Mouse (Mus musculus): ENCODE measurements at regions not wholly inside any gene's neighbourhood (a gene's known extent, or its start where the extent isn't known, plus 50 kb on each side); places are given as distances from the start of the nearest gene placed in this dataset.

- Histone ChIP-seq H3K9ac (no peak overlapping the region), H3K4me1 (replicated peaks) (no peaks in the 10 kb centered on the region), H3K4me2 (no peak overlapping the region), H3K9me3 (replicated peaks) (no peaks in the 10 kb centered on the region), H3K27me3 (no peaks in the 10 kb centered on the region), H3K4me3 (no peak overlapping the region), H3K27ac (no peak overlapping the region), H3K36me3 (no peaks in the 10 kb centered on the region)
- ATAC-seq (replicated peaks; ENCODE audit: insufficient number of reproducible peaks, insufficient read depth, low FRiP score, low read depth): no peak
- WGBS: 83% methylated on average over 4 of the region's 4 CpGs
Measured at GRCm38 (mm10) chr7:125217630-125218029, 226.8 kb upstream of the Kdm8 start.

- Histone ChIP-seq H3K4me3 (no peak overlapping the region), H3K4me2 (no peak overlapping the region), H3K4me1 (replicated peaks) (no peaks in the 10 kb centered on the region), H3K9ac (no peak overlapping the region), H3K27ac (no peak overlapping the region), H3K36me3 (no peaks in the 10 kb centered on the region), H3K9me3 (replicated peaks) (no peaks in the 10 kb centered on the region), H3K27me3 (no peaks in the 10 kb centered on the region)
- no peak for ATAC-seq (replicated peaks; ENCODE audit: insufficient number of reproducible peaks, insufficient read depth, low FRiP score, low read depth)
- 88% methylated on average over 1 of the region's 1 CpGs for WGBS
Measured at GRCm38 (mm10) chr7:125222684-125223083, 221.8 kb upstream of the Kdm8 start.

DNA sequence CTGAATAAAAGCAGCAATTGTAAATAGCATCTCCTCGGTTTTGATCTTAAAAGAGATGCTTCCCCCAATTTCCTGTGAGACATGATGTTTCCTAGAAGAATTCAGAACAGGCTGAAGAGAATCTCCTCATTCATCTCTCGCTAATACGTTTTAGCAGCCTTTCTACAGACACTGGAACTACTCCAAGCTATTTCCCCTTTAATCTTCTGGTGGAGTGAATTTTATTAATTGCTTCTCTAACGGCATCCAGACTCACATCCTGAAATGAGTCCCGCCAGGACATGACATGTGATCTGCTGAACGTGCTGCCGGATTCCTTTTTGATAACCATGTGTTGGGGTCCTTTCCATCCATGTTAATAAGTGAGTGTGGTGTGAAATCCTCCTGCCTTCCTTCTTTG is 209.6 kb upstream of the Kdm8 start:
- Histone ChIP-seq H3K4me1 (replicated peaks) (no peaks in the 10 kb centered on the region), H3K36me3 (no peaks in the 10 kb centered on the region), H3K9ac (no peak overlapping the region), H3K27me3 (no peaks in the 10 kb centered on the region), H3K4me3 (no peak overlapping the region), H3K27ac (no peak overlapping the region), H3K4me2 (no peak overlapping the region), H3K9me3 (replicated peaks) (no peaks in the 10 kb centered on the region)
- 60% methylated on average over 7 of the region's 7 CpGs for WGBS
- no peak for ATAC-seq (replicated peaks; ENCODE audit: insufficient number of reproducible peaks, insufficient read depth, low FRiP score, low read depth)

DNA sequence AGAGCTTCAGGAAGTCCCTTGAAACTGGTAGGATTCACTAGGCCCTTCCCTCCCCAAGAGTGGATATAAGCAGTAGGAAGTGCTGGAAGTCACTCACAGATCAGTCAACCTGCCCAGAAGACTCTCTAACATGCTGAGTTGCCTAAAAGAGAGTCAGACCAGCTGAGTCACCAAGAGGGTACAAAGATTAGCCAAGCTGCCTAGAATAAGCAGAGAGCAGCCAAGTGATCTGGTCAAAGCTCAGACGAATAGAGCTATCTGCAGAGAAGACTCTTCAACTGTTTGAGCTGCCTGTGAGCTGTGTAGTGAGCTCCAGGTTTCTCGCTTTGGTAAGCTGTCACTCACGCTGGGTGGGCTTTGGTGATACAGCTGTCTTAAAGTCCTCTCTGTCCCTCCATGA is 207.4 kb upstream of the Kdm8 start:
- Histone ChIP-seq H3K9me3 (replicated peaks) (no peaks in the 10 kb centered on the region), H3K4me3 (no peak overlapping the region), H3K4me2 (no peak overlapping the region), H3K9ac (no peak overlapping the region), H3K36me3 (no peaks in the 10 kb centered on the region), H3K27ac (no peak overlapping the region), H3K27me3 (no peaks in the 10 kb centered on the region; the same call in 1 of the 2 replicates), H3K4me1 (replicated peaks) (no peaks in the 10 kb centered on the region)
- no peak for ATAC-seq (replicated peaks; ENCODE audit: insufficient number of reproducible peaks, insufficient read depth, low FRiP score, low read depth)
- WGBS: 66% methylated on average over 3 of the region's 3 CpGs

DNA sequence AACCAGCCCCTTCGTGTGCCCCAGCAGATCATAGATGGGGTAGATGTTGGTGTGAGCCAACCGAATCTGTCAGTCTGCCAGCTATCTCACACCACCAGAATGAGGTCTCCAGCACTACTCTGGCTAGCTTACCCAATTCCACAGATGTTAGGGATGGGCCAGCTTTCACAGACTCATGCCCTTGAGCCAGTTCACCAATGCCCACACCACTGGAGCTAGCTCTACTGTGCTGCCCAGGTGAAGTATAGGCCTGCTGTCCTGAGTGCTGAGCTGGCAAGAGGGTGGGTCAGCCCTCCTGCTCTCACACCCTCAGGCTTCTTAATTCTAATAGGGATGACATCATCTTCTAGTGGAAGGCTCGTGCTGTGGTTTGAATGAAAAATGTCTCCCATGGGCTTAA is 201.5 kb upstream of the Kdm8 start:
- Histone ChIP-seq H3K9ac (no peak overlapping the region), H3K4me1 (replicated peaks) (no peaks in the 10 kb centered on the region), H3K9me3 (replicated peaks) (no peaks in the 10 kb centered on the region), H3K4me3 (no peak overlapping the region), H3K27me3 (no peaks in the 10 kb centered on the region; the same call in 1 of the 2 replicates), H3K4me2 (no peak overlapping the region), H3K27ac (no peak overlapping the region), H3K36me3 (no peaks in the 10 kb centered on the region)
- 65% methylated on average over 3 of the region's 3 CpGs for WGBS
- no peak for ATAC-seq (replicated peaks; ENCODE audit: insufficient number of reproducible peaks, insufficient read depth, low FRiP score, low read depth)

DNA sequence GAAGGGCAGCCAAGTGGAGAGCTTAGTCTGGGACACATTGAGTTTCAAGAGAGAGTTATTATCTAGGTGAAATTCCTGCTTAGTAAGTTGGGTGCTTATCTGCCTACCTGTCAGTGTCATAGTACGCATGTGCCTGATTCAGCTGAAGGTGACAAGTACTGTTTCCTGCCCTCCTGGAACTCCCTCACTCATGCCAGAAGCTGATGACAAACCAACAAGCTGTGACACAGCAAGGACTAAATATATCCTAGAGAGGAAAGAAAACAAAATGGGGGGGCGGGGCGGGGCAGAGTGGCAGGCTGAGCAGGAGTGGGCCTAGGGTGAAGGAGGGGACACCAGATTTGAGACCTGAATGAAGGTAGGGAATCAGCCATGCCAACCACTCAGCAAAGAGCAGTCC is 196.1 kb upstream of the Kdm8 start:
- Histone ChIP-seq H3K27me3 (no peaks in the 10 kb centered on the region), H3K9ac (no peak overlapping the region), H3K4me3 (no peak overlapping the region), H3K4me1 (replicated peaks) (no peaks in the 10 kb centered on the region), H3K9me3 (replicated peaks) (no peaks in the 10 kb centered on the region), H3K4me2 (no peak overlapping the region), H3K27ac (no peak overlapping the region), H3K36me3 (no peaks in the 10 kb centered on the region)
- 63% methylated on average over 3 of the region's 3 CpGs for WGBS
- ATAC-seq (replicated peaks; ENCODE audit: insufficient number of reproducible peaks, insufficient read depth, low FRiP score, low read depth): no peak

- ATAC-seq (replicated peaks; ENCODE audit: insufficient number of reproducible peaks, insufficient read depth, low FRiP score, low read depth): no peak
- H3K4me1 ChIP-seq (replicated peaks): no peaks in the 10 kb centered on the region
- no peaks in the 10 kb centered on the region for H3K27me3 ChIP-seq
- H3K36me3 ChIP-seq: no peaks in the 10 kb centered on the region
- H3K4me2 ChIP-seq: no peak overlapping the region
- no peak overlapping the region for H3K27ac ChIP-seq
- H3K4me3 ChIP-seq: no peak overlapping the region
- no peaks in the 10 kb centered on the region for H3K9me3 ChIP-seq (replicated peaks)
- 68% methylated on average over 2 of the region's 2 CpGs for WGBS
- H3K9ac ChIP-seq: no peak overlapping the region
Measured at GRCm38 (mm10) chr7:125250385-125250784, 194.1 kb upstream of the Kdm8 start.

GRCm38 (mm10) chr7:125250970-125251585 is 193.4 kb upstream of the Kdm8 start:
- WGBS: 74% methylated on average over 6 of the region's 6 CpGs
- Histone ChIP-seq H3K27me3 (no peaks in the 10 kb centered on the region), H3K36me3 (no peaks in the 10 kb centered on the region), H3K4me1 (replicated peaks) (no peaks in the 10 kb centered on the region), H3K4me2 (no peak overlapping the region), H3K9me3 (replicated peaks) (no peaks in the 10 kb centered on the region), H3K4me3 (no peak overlapping the region), H3K27ac (no peak overlapping the region), H3K9ac (no peak overlapping the region)
- no peak for ATAC-seq (replicated peaks; ENCODE audit: insufficient number of reproducible peaks, insufficient read depth, low FRiP score, low read depth)

DNA sequence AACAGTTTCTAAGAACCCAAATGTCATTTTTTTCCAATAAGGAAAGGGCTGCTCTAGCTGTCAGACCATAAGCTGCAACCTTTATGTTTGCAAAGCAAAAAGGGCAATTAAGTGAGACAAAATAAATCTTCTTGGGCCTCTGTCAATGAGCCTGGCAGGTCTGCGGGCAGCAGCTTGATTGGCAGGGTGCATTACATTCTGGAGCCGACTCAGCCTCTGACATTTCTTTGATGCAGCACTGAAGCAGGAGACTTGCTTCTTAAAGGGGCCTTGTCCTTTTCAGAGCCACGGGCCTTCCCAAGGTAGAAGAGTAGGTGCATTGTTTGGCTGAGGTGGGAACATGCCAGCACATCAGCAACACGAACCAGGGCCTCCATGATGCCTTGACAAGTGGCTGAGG is 190.2 kb upstream of the Kdm8 start:
- no peak for ATAC-seq (replicated peaks; ENCODE audit: insufficient number of reproducible peaks, insufficient read depth, low FRiP score, low read depth)
- Histone ChIP-seq H3K4me1 (replicated peaks) (no peaks in the 10 kb centered on the region), H3K4me2 (no peak overlapping the region), H3K27me3 (no peaks in the 10 kb centered on the region), H3K9me3 (replicated peaks) (no peaks in the 10 kb centered on the region), H3K36me3 (no peaks in the 10 kb centered on the region), H3K4me3 (no peak overlapping the region), H3K9ac (no peak overlapping the region), H3K27ac (no peak overlapping the region)
- WGBS: 23% methylated on average over 4 of the region's 4 CpGs

- H3K9me3 ChIP-seq (replicated peaks): no peaks in the 10 kb centered on the region
- ATAC-seq (replicated peaks; ENCODE audit: insufficient number of reproducible peaks, insufficient read depth, low FRiP score, low read depth): no peak
Measured at GRCm38 (mm10) chr7:125259016-125259415, 185.5 kb upstream of the Kdm8 start.

DNA sequence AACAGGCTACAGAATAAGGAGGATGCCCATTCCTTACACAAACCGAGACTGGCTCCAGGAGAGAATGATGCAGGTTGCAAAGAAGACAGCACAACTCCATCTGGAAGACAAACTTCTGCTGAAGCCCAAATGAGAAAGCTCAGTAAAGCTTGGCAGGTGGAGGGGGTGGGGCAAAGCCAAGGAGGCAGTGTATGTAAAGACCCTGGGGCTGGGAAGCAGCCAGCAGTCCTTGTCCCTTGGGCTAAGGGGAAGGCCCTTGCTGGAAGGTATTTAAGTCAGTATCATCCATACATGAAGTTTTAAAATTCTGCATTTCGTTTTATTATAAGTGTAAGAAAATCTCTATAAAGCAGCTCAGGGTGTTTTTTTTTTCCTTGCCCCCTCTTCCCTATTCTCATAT is 182.3 kb upstream of the Kdm8 start:
- Histone ChIP-seq H3K27ac (no peak overlapping the region), H3K36me3 (no peaks in the 10 kb centered on the region), H3K4me1 (replicated peaks) (no peaks in the 10 kb centered on the region), H3K4me3 (no peak overlapping the region), H3K27me3 (no peaks in the 10 kb centered on the region), H3K4me2 (no peak overlapping the region), H3K9ac (no peak overlapping the region), H3K9me3 (replicated peaks) (no peaks in the 10 kb centered on the region)
- no peak for ATAC-seq (replicated peaks; ENCODE audit: insufficient number of reproducible peaks, insufficient read depth, low FRiP score, low read depth)
- WGBS: 75% methylated on average over 2 of the region's 2 CpGs

More at GRCm38 (mm10) chr7:125259016-125259415, 185.5 kb upstream of the Kdm8 start:
- no peak overlapping the region for H3K4me2 ChIP-seq
- no peak overlapping the region for H3K27ac ChIP-seq
- H3K27me3 ChIP-seq: no peaks in the 10 kb centered on the region
- H3K4me1 ChIP-seq (replicated peaks): no peaks in the 10 kb centered on the region
- no peak overlapping the region for H3K9ac ChIP-seq
- H3K36me3 ChIP-seq: no peaks in the 10 kb centered on the region
- H3K4me3 ChIP-seq: no peak overlapping the region

- 64% methylated on average over 12 of the region's 12 CpGs for WGBS
- no peaks in the 10 kb centered on the region for H3K4me1 ChIP-seq (replicated peaks)
- H3K27ac ChIP-seq: no peak overlapping the region
- no peak overlapping the region for H3K4me2 ChIP-seq
- no peak overlapping the region for H3K4me3 ChIP-seq
- H3K27me3 ChIP-seq: no peaks in the 10 kb centered on the region
- no peaks in the 10 kb centered on the region for H3K9me3 ChIP-seq (replicated peaks)
- H3K9ac ChIP-seq: no peak overlapping the region
- no peak for ATAC-seq (replicated peaks; ENCODE audit: insufficient number of reproducible peaks, insufficient read depth, low FRiP score, low read depth)
- no peaks in the 10 kb centered on the region for H3K36me3 ChIP-seq
Measured at GRCm38 (mm10) chr7:125262672-125263365, 181.7 kb upstream of the Kdm8 start.

Data from heart, embryonic 15.5 days (tissue).